Mouse (Mus musculus): Measurements from ENCODE around the gene Psip1.
"Not testable (repeated sequence)": the region's sequence is repeated elsewhere in the genome, so short reads cannot be mapped to it uniquely, and the experiment has no call there.

The Psip1 gene

GRCm38 (mm10) chr4:83486117-83486901 is at the start of gene Psip1:
Gene Psip1, minus strand, starts transcription at chr4:83486459.
- in situ Hi-C loops (cut with MboI; ENCODE audit: low sequenced_read_pairs): no loop called here

- in situ Hi-C loops (cut with MboI; ENCODE audit: low sequenced_read_pairs): no loop called here
Measured at GRCm38 (mm10) chr4:83534024-83534423, 47.8 kb upstream of the Psip1 start.

- in situ Hi-C loops (cut with MboI; ENCODE audit: low sequenced_read_pairs): no loop called here
Measured at GRCm38 (mm10) chr4:83533168-83533911, 47.1 kb upstream of the Psip1 start.

GRCm38 (mm10) chr4:83530060-83530459 is 43.8 kb upstream of the Psip1 start:
- in situ Hi-C loops (cut with MboI; ENCODE audit: low sequenced_read_pairs): not testable (repeated sequence)

- in situ Hi-C loops (cut with MboI; ENCODE audit: low sequenced_read_pairs): no loop called here
Measured at GRCm38 (mm10) chr4:83527921-83528320, 41.7 kb upstream of the Psip1 start.

GRCm38 (mm10) chr4:83526988-83527334 is 40.7 kb upstream of the Psip1 start:
- in situ Hi-C loops (cut with MboI; ENCODE audit: low sequenced_read_pairs): no loop called here

GRCm38 (mm10) chr4:83526270-83526987 is 40.2 kb upstream of the Psip1 start:
- in situ Hi-C loops (cut with MboI; ENCODE audit: low sequenced_read_pairs): no loop called here

- in situ Hi-C loops (cut with MboI; ENCODE audit: low sequenced_read_pairs): no loop called here
Measured at GRCm38 (mm10) chr4:83525690-83526055, 39.4 kb upstream of the Psip1 start.

- in situ Hi-C loops (cut with MboI; ENCODE audit: low sequenced_read_pairs): no loop called here
Measured at GRCm38 (mm10) chr4:83524843-83525689, 38.8 kb upstream of the Psip1 start, which contains the start of gene Ccdc171. Gene Ccdc171, plus strand, starts transcription at chr4:83525545.

GRCm38 (mm10) chr4:83524456-83524842 is 38.2 kb upstream of the Psip1 start:
- in situ Hi-C loops (cut with MboI; ENCODE audit: low sequenced_read_pairs): no loop called here

- in situ Hi-C loops (cut with MboI; ENCODE audit: low sequenced_read_pairs): no loop called here
Measured at GRCm38 (mm10) chr4:83522066-83522465, 35.8 kb upstream of the Psip1 start.

GRCm38 (mm10) chr4:83520308-83520707 is 34.0 kb upstream of the Psip1 start:
- in situ Hi-C loops (cut with MboI; ENCODE audit: low sequenced_read_pairs): no loop called here

- in situ Hi-C loops (cut with MboI; ENCODE audit: low sequenced_read_pairs): no loop called here
Measured at GRCm38 (mm10) chr4:83519807-83520206, 33.5 kb upstream of the Psip1 start.

- in situ Hi-C loops (cut with MboI; ENCODE audit: low sequenced_read_pairs): no loop called here
Measured at GRCm38 (mm10) chr4:83519148-83519547, 32.9 kb upstream of the Psip1 start.

GRCm38 (mm10) chr4:83516144-83516543 is 29.9 kb upstream of the Psip1 start:
- in situ Hi-C loops (cut with MboI; ENCODE audit: low sequenced_read_pairs): not testable (repeated sequence)

- in situ Hi-C loops (cut with MboI; ENCODE audit: low sequenced_read_pairs): no loop called here
Measured at GRCm38 (mm10) chr4:83514976-83515669, 28.9 kb upstream of the Psip1 start.

- in situ Hi-C loops (cut with MboI; ENCODE audit: low sequenced_read_pairs): no loop called here
Measured at GRCm38 (mm10) chr4:83514183-83514582, 27.9 kb upstream of the Psip1 start.

- in situ Hi-C loops (cut with MboI; ENCODE audit: low sequenced_read_pairs): no loop called here
Measured at GRCm38 (mm10) chr4:83512644-83513043, 26.4 kb upstream of the Psip1 start.

- in situ Hi-C loops (cut with MboI; ENCODE audit: low sequenced_read_pairs): no loop called here
Measured at GRCm38 (mm10) chr4:83512217-83512616, 26.0 kb upstream of the Psip1 start.

- in situ Hi-C loops (cut with MboI; ENCODE audit: low sequenced_read_pairs): no loop called here
Measured at GRCm38 (mm10) chr4:83511083-83511482, 24.8 kb upstream of the Psip1 start.
